Comparison of ENCODE assay signal across 8 mouse cellular contexts in the genomic region with DNA sequence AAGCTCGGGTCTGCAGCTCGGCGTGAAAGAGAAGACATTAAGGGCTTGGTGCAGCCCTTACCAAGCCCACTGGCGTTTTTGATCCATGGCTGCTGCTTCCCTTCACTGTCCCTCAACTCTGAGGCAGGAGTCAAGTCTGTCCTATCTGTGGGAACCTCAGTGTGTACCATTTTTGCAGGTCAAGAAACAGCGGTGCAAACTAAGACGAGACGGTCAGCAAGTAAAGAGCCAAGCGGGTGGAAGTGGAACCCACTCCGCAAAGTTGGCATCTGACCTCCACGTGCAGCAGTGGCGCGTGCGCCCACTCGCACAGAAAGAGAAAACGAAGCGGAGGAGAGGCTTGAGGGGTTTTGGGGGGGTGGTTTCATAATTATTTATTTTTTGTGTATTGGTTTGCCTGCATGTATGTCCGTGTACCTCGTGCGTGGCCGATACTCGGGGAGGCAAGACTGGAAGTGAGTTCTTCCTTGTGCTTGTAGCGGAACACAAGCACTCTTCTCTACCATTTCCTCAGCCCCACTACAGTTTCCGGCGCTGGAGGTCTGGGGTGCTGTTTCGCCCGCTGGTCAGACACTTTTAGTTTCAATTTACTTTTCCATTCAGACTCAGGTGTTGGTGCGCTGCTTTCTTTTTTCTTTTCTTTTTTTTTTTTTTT. TPM values are rescaled to one million over a fixed set of nuclear protein-coding genes. Genes with fewer than 3 reads are reported as not detected.
DNase-seq lines count a peak whose midpoint lies in the region; ATAC-seq and TF ChIP-seq lines count a peak whose summit lies in the region.

No protein-coding gene starts in this region.

- peaks cover 7% of the 10 kb centered on the region; the same call in 1 of the 2 replicates for H3K36me3 ChIP-seq in ES-E14 (ENCODE audit: control insufficient read depth, insufficient read depth, low read length, poor library complexity, severe bottlenecking)
- H3K36me3 ChIP-seq in forebrain, embryonic 10.5 days (replicated peaks), result peaks cover 33% of the 10 kb centered on the region
- H3K36me3 ChIP-seq in intestine, embryonic 15.5 days, result peaks cover 5% of the 10 kb centered on the region; the same call in 1 of the 2 replicates
- H3K36me3 ChIP-seq in lung, embryonic 14.5 days (ENCODE audit: insufficient read depth), result peaks cover 23% of the 10 kb centered on the region

- WGBS in forebrain, embryonic 10.5 days, result 2% methylated on average over 27 of the region's 27 CpGs
- under 1% methylated on average over 27 of the region's 27 CpGs for WGBS in intestine, embryonic 15.5 days
- under 1% methylated on average over 27 of the region's 27 CpGs for WGBS in lung, embryonic 14.5 days
- under 1% methylated on average over 27 of the region's 27 CpGs for WGBS in olfactory bulb, adult 2 months

- TF ChIP-seq CTCF in lung, embryonic 14.5 days (IDR thresholded peaks at IDR 0.05; ENCODE audit: low read depth), result no peak
- TF ChIP-seq CTCF in olfactory bulb, adult 2 months (IDR thresholded peaks at IDR 0.05; ENCODE audit: insufficient read depth, low read depth, low read length), result no peak

- peak; percentile 46 to 47 for DNase-seq in adrenal gland, adult 18-20 months (ENCODE audit: low spot score in 2 of 2)
- no peak for DNase-seq in adrenal gland, postnatal 4 days (ENCODE audit: low spot score in 2 of 2)
- DNase-seq in ES-E14 (ENCODE audit: low read depth, low spot score), result no peak
- no peak for DNase-seq in forebrain, embryonic 10.5 days (ENCODE audit: extremely low spot score, low spot score)
- DNase-seq in lung, embryonic 14.5 days, result peak; percentile 49
- DNase-seq in left cerebral cortex, adult 11 months (ENCODE audit: low spot score), result no peak

- H3K27ac ChIP-seq in ES-E14 (ENCODE audit: insufficient read depth, low read depth, low read length, poor library complexity, severe bottlenecking), result peak overlapping the region; percentile 30
- H3K27ac ChIP-seq in forebrain, embryonic 10.5 days, result peak overlapping the region; percentile 91
- peak overlapping the region; percentile 84 for H3K27ac ChIP-seq in intestine, embryonic 15.5 days
- peak overlapping the region; percentile 83 for H3K27ac ChIP-seq in lung, embryonic 14.5 days (ENCODE audit: low read depth)
- no peak overlapping the region for H3K27ac ChIP-seq in olfactory bulb, adult 2 months (ENCODE audit: insufficient read depth, low read depth, low read length)

- in situ Hi-C loops in ES-E14 (cut with MboI; ENCODE audit: low sequenced_read_pairs in 2 of 2, unreplicated experiment in 2 of 2), result no loop called here

- H3K9me3 ChIP-seq in ES-E14 (ENCODE audit: control insufficient read depth, insufficient read depth, low read depth, low read length), result no peaks in the 10 kb centered on the region
- H3K9me3 ChIP-seq in forebrain, embryonic 10.5 days, result no peaks in the 10 kb centered on the region
- no peaks in the 10 kb centered on the region for H3K9me3 ChIP-seq in intestine, embryonic 15.5 days
- H3K9me3 ChIP-seq in lung, embryonic 14.5 days (ENCODE audit: low read depth, low read length), result no peaks in the 10 kb centered on the region

- peak overlapping the region; percentile 81 for H3K4me2 ChIP-seq in intestine, embryonic 15.5 days (replicated peaks)
- peak overlapping the region; percentile 95 for H3K4me2 ChIP-seq in lung, embryonic 14.5 days

- peak; percentile 22; the same call in 1 of the 2 replicates for ATAC-seq in intestine, embryonic 15.5 days
- peak; percentile 64 for ATAC-seq in lung, embryonic 14.5 days (ENCODE audit: insufficient read depth)

- H3K27me3 ChIP-seq in forebrain, embryonic 10.5 days (ENCODE audit: poor library complexity, severe bottlenecking), result no peaks in the 10 kb centered on the region
- no peaks in the 10 kb centered on the region for H3K27me3 ChIP-seq in intestine, embryonic 15.5 days (replicated peaks)
- H3K27me3 ChIP-seq in lung, embryonic 14.5 days (ENCODE audit: insufficient read depth, low read length), result no peaks in the 10 kb centered on the region

- no peak for TF ChIP-seq POLR2A in olfactory bulb, adult 2 months (IDR thresholded peaks at IDR 0.05; ENCODE audit: insufficient read depth, low read depth, low read length)

- peaks cover 11 to 16% of the 10 kb centered on the region in 2 experiments for H3K4me1 ChIP-seq in ES-E14 (ENCODE audit: control insufficient read depth in 2 of 2, insufficient read depth in 2 of 2, low read length in 2 of 2, poor library complexity in 1 of 2)
- peaks cover 37% of the 10 kb centered on the region for H3K4me1 ChIP-seq in forebrain, embryonic 10.5 days
- H3K4me1 ChIP-seq in intestine, embryonic 15.5 days (replicated peaks), result peaks cover 15% of the 10 kb centered on the region; the same call in 1 of the 2 replicates
- no peaks in the 10 kb centered on the region for H3K4me1 ChIP-seq in lung, embryonic 14.5 days (ENCODE audit: insufficient read depth)
- H3K4me1 ChIP-seq in olfactory bulb, adult 2 months (ENCODE audit: control insufficient read depth, insufficient read depth, low read length), result peaks cover under 1% of the 10 kb centered on the region; the same call in 1 of the 2 replicates

- peak overlapping the region; percentile 72 to 85 for H3K4me3 ChIP-seq in ES-E14 (ENCODE audit: insufficient read depth in 1 of 2, low read depth in 1 of 2, low read length in 2 of 2, poor library complexity in 1 of 2, severe bottlenecking in 1 of 2)
- peak overlapping the region; percentile 81 for H3K4me3 ChIP-seq in forebrain, embryonic 10.5 days
- peak overlapping the region; percentile 83 for H3K4me3 ChIP-seq in intestine, embryonic 15.5 days (replicated peaks)
- peak overlapping the region; percentile 85 for H3K4me3 ChIP-seq in lung, embryonic 14.5 days (ENCODE audit: low read depth, low read length)
- peak overlapping the region; percentile 70 for H3K4me3 ChIP-seq in olfactory bulb, adult 2 months (ENCODE audit: insufficient read depth, low read depth, low read length)

- H3K9ac ChIP-seq in ES-E14 (ENCODE audit: insufficient read depth, low read depth, low read length, poor library complexity, severe bottlenecking), result peak overlapping the region; percentile 78
- H3K9ac ChIP-seq in intestine, embryonic 15.5 days, result peak overlapping the region; percentile 66
- peak overlapping the region; percentile 87 for H3K9ac ChIP-seq in lung, embryonic 14.5 days

TF ChIP-seq in ES-E14, 5 proteins besides CTCF, POLR2A, EP300 and RAD21:
- peak; percentile 86 for TF ChIP-seq ZNF384 (IDR thresholded peaks at IDR 0.05; ENCODE audit: low read depth, low read length)
- TF ChIP-seq MAFK (IDR thresholded peaks at IDR 0.05; ENCODE audit: insufficient read depth, low read depth, low read length), result no peak

RNA-seq across cellular contexts. Expression of a gene that starts 0.5 kb away (rescaled TPM):
- total RNA-seq in adrenal gland, adult 18-20 months (2021), result 100 to 1,000 TPM; 330 to 533 TPM
- 100 to 1,000 TPM; 191 to 193 TPM for total RNA-seq in adrenal gland, postnatal 4 days (2021)
- 62.7 and 63.7 TPM in 2 replicates for total RNA-seq in ES-E14 (2012; rRNA removed)
- 169 and 172 TPM in 2 replicates for polyA plus RNA-seq in forebrain, embryonic 10.5 days (2016; fragmentation: Nextera tagmentation; extraction: Ambion mirVana)
- polyA plus RNA-seq in intestine, embryonic 15.5 days (2015; fragmentation: Nextera tagmentation; extraction: Ambion mirVana), result 195 and 210 TPM in 2 replicates
- 45.7 and 47.0 TPM in 2 replicates for polyA plus RNA-seq in lung, embryonic 14.5 days (2014; fragmentation: Nextera tagmentation; extraction: Ambion mirVana)
- 246 TPM in 1 of 2 replicates, not detected in the other for polyA plus RNA-seq in olfactory bulb, adult 2 months (2012; ENCODE audit: insufficient read depth, insufficient read length, low replicate concordance, missing spikeins)

RNA-seq across cellular contexts. Expression of a gene that starts 29.7 kb away (rescaled TPM):
- 10 to 100 TPM in 1 of 2 experiments, 1 to 10 TPM in 1; 9.9 to 10.2 TPM for total RNA-seq in adrenal gland, adult 18-20 months (2021)
- total RNA-seq in adrenal gland, postnatal 4 days (2021), result 10 to 100 TPM; 17.1 to 19.3 TPM
- total RNA-seq in ES-E14 (2012; rRNA removed), result 15.2 and 15.9 TPM in 2 replicates
- 64.8 and 69.1 TPM in 2 replicates for polyA plus RNA-seq in forebrain, embryonic 10.5 days (2016; fragmentation: Nextera tagmentation; extraction: Ambion mirVana)
- 21.0 and 23.8 TPM in 2 replicates for polyA plus RNA-seq in intestine, embryonic 15.5 days (2015; fragmentation: Nextera tagmentation; extraction: Ambion mirVana)
- 42.7 and 44.3 TPM in 2 replicates for polyA plus RNA-seq in lung, embryonic 14.5 days (2014; fragmentation: Nextera tagmentation; extraction: Ambion mirVana)
- polyA plus RNA-seq in olfactory bulb, adult 2 months (2012; ENCODE audit: insufficient read depth, insufficient read length, low replicate concordance, missing spikeins), result not detected in 2 replicates

RNA-seq across cellular contexts. Expression of a gene that starts 40.5 kb away (rescaled TPM):
- 1 to 10 TPM in 1 of 2 experiments, under 1 TPM in 1; 0.80 to 1.5 TPM for total RNA-seq in adrenal gland, adult 18-20 months (2021)
- total RNA-seq in adrenal gland, postnatal 4 days (2021), result 1 to 10 TPM; 2.4 to 3.1 TPM
- 1.7 and 1.9 TPM in 2 replicates for total RNA-seq in ES-E14 (2012; rRNA removed)
- 0.30 TPM in 1 of 2 replicates, not detected in the other for polyA plus RNA-seq in forebrain, embryonic 10.5 days (2016; fragmentation: Nextera tagmentation; extraction: Ambion mirVana)
- polyA plus RNA-seq in intestine, embryonic 15.5 days (2015; fragmentation: Nextera tagmentation; extraction: Ambion mirVana), result not detected in 2 replicates
- not detected in 2 replicates for polyA plus RNA-seq in lung, embryonic 14.5 days (2014; fragmentation: Nextera tagmentation; extraction: Ambion mirVana)
- not detected in 2 replicates for polyA plus RNA-seq in olfactory bulb, adult 2 months (2012; ENCODE audit: insufficient read depth, insufficient read length, low replicate concordance, missing spikeins)

Comparison
In these comparisons a context has a peak if more than half of its experiments do, and no peak if none do; other contexts are left out.
1. DNase-seq: peak in adrenal gland, adult 18-20 months (2 of 2) and lung, embryonic 14.5 days (single experiment); none in adrenal gland, postnatal 4 days (0 of 2), ES-E14 (single experiment), forebrain, embryonic 10.5 days (single experiment) and left cerebral cortex, adult 11 months (single experiment).
2. RNA of a gene that starts 29.7 kb away (polyA plus RNA-seq): 64.8 to 69.1 TPM in forebrain, embryonic 10.5 days, 42.7 to 44.3 TPM in lung, embryonic 14.5 days and 21.0 to 23.8 TPM in intestine, embryonic 15.5 days; not detected in olfactory bulb, adult 2 months; every median in the first group is over 10 times any median in the second.
3. Peak in every context shown above with its lines, with median percentiles within 50 percentile points of each other: H3K4me3 ChIP-seq and H3K9ac ChIP-seq.